Mouse (Mus musculus): ENCODE results near the gene Mcoln2.
A peak's percentile ranks its signal among the peaks of the same experiment; 100 is the strongest.

The Mcoln2 gene

GRCm38 (mm10) chr3:146232708-146233107 is 83.1 kb downstream of the Mcoln2 start:
- no peak for DNase-seq

- DNase-seq, result peak; percentile 33 to 48
Measured at GRCm38 (mm10) chr3:146233741-146234140, 84.1 kb downstream of the Mcoln2 start.

- peak in 1 of 2 experiments; percentile 8 for DNase-seq
Measured at GRCm38 (mm10) chr3:146234530-146234929, 84.9 kb downstream of the Mcoln2 start.

- DNase-seq, result peak in 1 of 2 experiments; percentile 13
Measured at GRCm38 (mm10) chr3:146236280-146236679, 86.6 kb downstream of the Mcoln2 start.

GRCm38 (mm10) chr3:146237676-146238075 is 88.0 kb downstream of the Mcoln2 start:
- peak in 1 of 2 experiments; percentile 5 for DNase-seq

GRCm38 (mm10) chr3:146244630-146245029 is 95.0 kb downstream of the Mcoln2 start:
- DNase-seq, result no peak
